Mouse (Mus musculus) lung, postnatal 0 days (tissue): ENCODE measurements at regions not wholly inside any gene's neighbourhood (a gene's known extent, or its start where the extent isn't known, plus 50 kb on each side); places are given as distances from the start of the nearest gene placed in this dataset.

ENCODE experiments used
- CTCF ChIP-seq: IDR thresholded peaks from 2 replicates; pipeline ENCODE4 v1.5.1; 2016; ENCODE audit warnings: antibody characterized with exemption, mild to moderate bottlenecking
- EP300 ChIP-seq: IDR thresholded peaks from 2 replicates; pipeline ENCODE4 v1.6.1; 2016; ENCODE audit warnings: antibody characterized with exemption, mild to moderate bottlenecking, control low read depth

GRCm38 (mm10) chr14:74304483-74304882 lies 336.2 kb upstream of the Htr2a start:
- TF ChIP-seq EP300 (no peak), CTCF (no peak)
